Mouse (Mus musculus): ENCODE results near the gene Ehbp1l1.

- TF ChIP-seq CTCF (IDR thresholded peaks at IDR 0.05; ENCODE audit: borderline replicate concordance, control insufficient read depth, extremely low read depth, insufficient read depth, low read length, poor library complexity) (no peak), POLR2A (IDR thresholded peaks at IDR 0.05; ENCODE audit: control insufficient read depth, extremely low read depth, insufficient read depth, low read length, poor library complexity) (no peak)
Measured at GRCm38 (mm10) chr19:5664669-5665257, 61.4 kb downstream of the Ehbp1l1 start.
